Mouse (Mus musculus) heart, adult 2 months (tissue): ENCODE measurements around the gene Bpifb3. TPM values are rescaled to one million over a fixed set of nuclear protein-coding genes. Genes with fewer than 3 reads are reported as not detected.

Source experiments
- DNase-seq, 2 experiments: peaks; one replicate each; pipeline ENCODE4 v3.0.0; 2021
- H3K27ac ChIP-seq: fragments of 200-600 bp; 2 replicates; pipeline ENCODE4 v1.8.1; 2022
- H3K27me3 ChIP-seq: fragments of 200-500 bp; 2 replicates; pipeline ENCODE4 v1.6.1; 2012; ENCODE audit warnings: mild to moderate bottlenecking, low read length, inconsistent platforms, mixed read lengths; ENCODE audit not compliant: control insufficient read depth, insufficient read depth
- H3K36me3 ChIP-seq: fragments of 200-500 bp; 2 replicates; pipeline ENCODE4 v1.6.1; 2012; ENCODE audit warnings: low read length, inconsistent platforms; ENCODE audit not compliant: control insufficient read depth, insufficient read depth
- H3K4me1 ChIP-seq: fragments of 200-500 bp; 2 replicates; pipeline ENCODE4 v1.6.1; 2011; ENCODE audit warnings: low read length; ENCODE audit not compliant: control insufficient read depth, insufficient read depth
- H3K4me3 ChIP-seq: fragments of 200-600 bp; 2 replicates; pipeline ENCODE4 v1.8.1; 2022
- H3K79me2 ChIP-seq: fragments of 200-500 bp; replicated peaks from 2 replicates; pipeline ENCODE4 v1.6.1; 2012; ENCODE audit warnings: mild to moderate bottlenecking, inconsistent platforms, low read length, moderate library complexity, mixed read lengths; ENCODE audit not compliant: control insufficient read depth, insufficient read depth
- H3K9ac ChIP-seq: fragments of 200-500 bp; 2 replicates; pipeline ENCODE4 v1.6.1; 2012; ENCODE audit warnings: low read depth, mild to moderate bottlenecking, control low read depth, inconsistent platforms, low read length, mixed read lengths
- CTCF ChIP-seq: fragments of 200-600 bp; IDR thresholded peaks from 2 replicates; pipeline ENCODE4 v1.8.1; 2022; ENCODE audit warnings: antibody characterized with exemption, mild to moderate bottlenecking, moderate library complexity
- EP300 ChIP-seq: fragments of 200-500 bp; IDR thresholded peaks from 2 replicates; pipeline ENCODE4 v1.6.1; 2011; ENCODE audit warnings: low read depth, low read length, control low read depth; ENCODE audit not compliant: insufficient read depth
- POLR2A ChIP-seq: fragments of 200-500 bp; IDR thresholded peaks from 2 replicates; pipeline ENCODE4 v1.6.1; 2011; ENCODE audit warnings: mild to moderate bottlenecking, low read depth, low read length, control low read depth; ENCODE audit not compliant: insufficient read depth
- WGBS: fragments of 180-500 bp; shearing (Covaris S2); methylation state at CpG from one replicate; pipeline ENCODE4 v1.1.7; 2018; 5-methylcytosine and 5-hydroxymethylcytosine counted together
- intact Hi-C: fragments of 180-260 bp; cut with DNase I; formaldehyde crosslinking; loops from one replicate; pipeline ENCODE4 v1.15.1; 2025
- polyA plus RNA-seq: library from polyadenylated mRNA; depleted of rRNA; stranded (reverse); fragments of >200 nt; gene quantifications from 2 replicates; pipeline ENCODE4 v1.2.3, GENCODE M21; 2012; rRNA removed
- total RNA-seq, 2 experiments: library from RNA; stranded (reverse); gene quantifications; 2 replicates each; pipeline ENCODE4 v1.2.3; 2021

Bpifb3 gene
- total and polyA plus RNA-seq, 3 experiments: not detected

- intact Hi-C loops: no loop called here
- no peak overlapping the region for H3K4me3 ChIP-seq
These were observed 45.3 kb downstream of the Bpifb3 start for GRCm38 (mm10) chr2:153963334-153963733.

DNA sequence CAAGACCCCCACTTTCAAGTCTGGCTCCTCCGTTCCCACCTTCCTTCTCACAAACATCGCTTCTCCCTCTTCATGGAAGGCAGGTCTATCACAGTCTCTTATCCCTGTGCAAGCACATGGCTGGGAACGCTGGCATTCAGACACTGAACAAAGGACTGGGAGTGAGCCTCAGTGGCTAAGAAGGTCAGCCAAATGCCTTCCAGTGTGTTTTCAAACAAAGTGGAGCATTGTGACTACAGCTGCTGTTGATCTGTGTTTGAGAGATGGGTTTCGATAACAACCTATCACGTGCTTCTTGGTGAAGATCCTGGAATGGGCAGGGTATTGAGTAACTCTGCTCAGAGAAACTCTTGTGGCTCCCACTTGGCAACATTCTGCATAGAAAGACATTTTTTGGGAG is 52.2 kb downstream of the Bpifb3 start:
- H3K79me2 ChIP-seq: no peaks in the 10 kb centered on the region
- WGBS: 74% methylated on average over 5 of the region's 5 CpGs
- H3K9ac ChIP-seq: no peak overlapping the region
- H3K4me1 ChIP-seq: no peaks in the 10 kb centered on the region
- TF ChIP-seq CTCF: no peak
- no peak for TF ChIP-seq EP300
- no peak for TF ChIP-seq POLR2A
- no peaks in the 10 kb centered on the region for H3K27me3 ChIP-seq
- H3K27ac ChIP-seq: no peak overlapping the region
- intact Hi-C loops: no loop called here
- no peak for DNase-seq
- H3K4me3 ChIP-seq: no peak overlapping the region
- no peaks in the 10 kb centered on the region for H3K36me3 ChIP-seq

More at GRCm38 (mm10) chr2:153963334-153963733, 45.3 kb downstream of the Bpifb3 start:
- H3K79me2 ChIP-seq: no peaks in the 10 kb centered on the region
- 64% methylated on average over 1 of the region's 1 CpGs for WGBS
- DNase-seq: no peak
- H3K4me1 ChIP-seq: no peaks in the 10 kb centered on the region
- H3K36me3 ChIP-seq: no peaks in the 10 kb centered on the region
- H3K9ac ChIP-seq: no peak overlapping the region
- H3K27me3 ChIP-seq: no peaks in the 10 kb centered on the region
- H3K27ac ChIP-seq: no peak overlapping the region
- TF ChIP-seq EP300: no peak
- no peak for TF ChIP-seq POLR2A
- TF ChIP-seq CTCF: no peak

DNA sequence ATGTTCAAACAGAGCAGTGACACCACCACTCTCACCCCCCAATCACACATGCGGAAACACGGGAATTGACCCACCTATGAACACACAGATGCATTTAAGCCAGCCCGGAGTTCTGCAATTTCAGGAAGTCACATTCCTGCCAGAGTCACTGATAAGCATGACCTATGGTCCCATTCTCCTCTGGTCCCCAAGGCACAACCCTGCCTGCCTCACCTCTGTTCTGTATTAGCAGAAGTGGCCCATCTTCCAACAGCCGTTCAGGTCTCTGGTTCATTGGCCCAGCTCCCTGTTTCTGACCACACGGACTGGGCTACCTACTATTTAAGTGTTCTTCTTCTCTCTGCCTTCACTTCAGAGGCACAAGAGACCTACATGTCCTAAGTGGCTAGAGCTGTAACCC is 56.6 kb downstream of the Bpifb3 start, which contains the start of gene Bpifa6:
Gene Bpifa6 (plus strand): TSS at position 364 of the 400 bp plus-strand sequence.
- no peak for DNase-seq
- TF ChIP-seq EP300 (no peak), POLR2A (no peak), CTCF (no peak)
- H3K36me3 ChIP-seq: no peaks in the 10 kb centered on the region
- H3K79me2 ChIP-seq: no peaks in the 10 kb centered on the region
- H3K4me3 ChIP-seq: no peak within 1 kb of the TSS
- H3K27me3 ChIP-seq: no peaks in the 10 kb centered on the region
- H3K9ac ChIP-seq: no peak within 1 kb of the TSS
- 32% methylated on average over 5 of the region's 5 CpGs for WGBS
- intact Hi-C loops: no loop called here
- H3K27ac ChIP-seq: no peak within 1 kb of the TSS
- no peaks in the 10 kb centered on the region for H3K4me1 ChIP-seq

Other genes with a start within 250 kb of the Bpifb3 start
- not detected for gene Dnmt3c, start 221.6 kb upstream of the Bpifb3 start, total RNA-seq
- gene Dnmt3c, start 221.6 kb upstream of the Bpifb3 start, polyA plus RNA-seq: not detected in 2 replicates
- gene Mapre1, start 177.0 kb upstream of the Bpifb3 start, total RNA-seq: 10 to 100 TPM; 49.6 to 50.4 TPM
- gene Mapre1, start 177.0 kb upstream of the Bpifb3 start, polyA plus RNA-seq: 7.0 and 14.7 TPM in 2 replicates
- not detected for gene Efcab8, start 138.3 kb upstream of the Bpifb3 start, total RNA-seq
- 0.06 and 0.10 TPM in 2 replicates for gene Efcab8, start 138.3 kb upstream of the Bpifb3 start, polyA plus RNA-seq
- gene Sun5, start 47.1 kb upstream of the Bpifb3 start, total RNA-seq: not detected
- gene Sun5, start 47.1 kb upstream of the Bpifb3 start, polyA plus RNA-seq: not detected in 2 replicates
- gene Bpifb2, start 43.2 kb upstream of the Bpifb3 start, total RNA-seq: not detected
- gene Bpifb2, start 43.2 kb upstream of the Bpifb3 start, polyA plus RNA-seq: not detected in 2 replicates
- not detected for gene Bpifb6, start 17.8 kb upstream of the Bpifb3 start, total RNA-seq
- gene Bpifb6, start 17.8 kb upstream of the Bpifb3 start, polyA plus RNA-seq: not detected in 2 replicates
- not detected for gene Bpifb4, start 20.0 kb downstream of the Bpifb3 start, total RNA-seq
- gene Bpifb4, start 20.0 kb downstream of the Bpifb3 start, polyA plus RNA-seq: not detected in 2 replicates
- gene Bpifa6, start 56.7 kb downstream of the Bpifb3 start, total RNA-seq: not detected
- 0.06 TPM in 1 of 2 replicates, not detected in the other for gene Bpifa6, start 56.7 kb downstream of the Bpifb3 start, polyA plus RNA-seq
- gene Bpifa2, start 90.0 kb downstream of the Bpifb3 start, total RNA-seq: not detected
- gene Bpifa2, start 90.0 kb downstream of the Bpifb3 start, polyA plus RNA-seq: not detected in 2 replicates
- not detected for gene Bpifa3, start 212.1 kb downstream of the Bpifb3 start, total RNA-seq
- 0.20 TPM in 1 of 2 replicates, not detected in the other for gene Bpifa3, start 212.1 kb downstream of the Bpifb3 start, polyA plus RNA-seq
- gene Bpifa1, start 224.7 kb downstream of the Bpifb3 start, total RNA-seq: not detected
- gene Bpifa1, start 224.7 kb downstream of the Bpifb3 start, polyA plus RNA-seq: 660 TPM in 1 of 2 replicates, not detected in the other
- not detected for gene Bpifa5, start 244.4 kb downstream of the Bpifb3 start, total RNA-seq
- gene Bpifa5, start 244.4 kb downstream of the Bpifb3 start, polyA plus RNA-seq: not detected in 2 replicates